Mouse (Mus musculus): Measurements from ENCODE around the gene Cd2. TPM values are rescaled to one million over a fixed set of nuclear protein-coding genes. Genes with fewer than 3 reads are reported as not detected.

Gene Cd2
- total RNA-seq, 1 experiment = 0.62 TPM

DNA sequence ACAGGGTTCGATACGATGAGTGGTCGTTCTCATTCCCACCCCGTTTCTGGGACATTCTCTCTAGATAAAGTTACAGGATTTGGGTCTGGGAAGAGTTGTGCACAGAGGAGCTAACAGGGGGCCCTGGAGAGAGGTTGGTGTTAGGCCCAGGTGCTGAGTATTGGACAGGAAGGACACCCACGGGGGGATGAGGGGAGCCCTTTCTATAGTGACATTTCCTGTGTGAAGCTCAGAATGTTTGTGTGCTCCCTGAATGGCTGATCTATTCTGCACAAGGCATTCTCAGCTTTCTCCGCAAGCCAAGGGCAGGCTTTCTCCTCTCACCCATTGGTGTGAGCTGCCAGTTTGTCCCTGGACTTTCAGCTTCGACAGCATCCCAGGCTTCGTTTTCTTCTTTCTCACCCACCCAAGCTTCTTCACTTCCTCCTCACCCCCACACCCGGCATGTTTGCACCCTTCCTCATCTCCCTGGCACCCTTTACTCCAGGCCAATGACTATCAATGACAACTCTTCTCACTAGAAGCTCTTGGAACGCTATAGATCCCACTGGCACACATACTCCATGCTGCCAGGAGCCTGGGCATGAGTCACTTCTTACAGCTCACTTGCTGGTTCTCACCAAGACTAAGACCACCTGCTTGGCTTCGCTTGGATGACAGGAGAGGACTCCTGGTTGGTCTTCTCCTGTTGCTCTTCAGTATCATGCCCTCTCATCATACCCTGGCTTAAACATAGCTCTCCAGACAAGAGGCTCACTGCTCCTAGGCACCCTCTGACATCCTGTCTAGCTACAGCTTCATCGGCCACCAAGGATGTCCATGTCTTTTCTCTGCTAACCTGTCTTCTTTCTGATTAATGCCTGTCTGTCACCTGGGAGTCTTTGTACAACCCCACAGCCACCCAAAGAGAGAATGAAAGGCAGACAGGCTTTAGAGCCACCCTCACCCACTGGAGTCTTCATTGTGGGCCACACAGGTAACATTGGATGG, 1.1 kb downstream of the Cd2 start:
- Histone ChIP-seq H3K36me3 (ENCODE audit: control insufficient read depth, insufficient read depth, low read length, poor library complexity, severe bottlenecking) (no peaks in the 10 kb centered on the region), H3K27ac (ENCODE audit: insufficient read depth, low read depth, low read length, poor library complexity, severe bottlenecking) (no peak overlapping the region), H3K9me3 (ENCODE audit: control insufficient read depth, insufficient read depth, low read depth, low read length) (no peaks in the 10 kb centered on the region), H3K9ac (ENCODE audit: insufficient read depth, low read depth, low read length, poor library complexity, severe bottlenecking) (no peak overlapping the region), H3K4me1 (ENCODE audit: control insufficient read depth in 2 of 2, insufficient read depth in 2 of 2, low read length in 2 of 2, poor library complexity in 1 of 2) (peaks cover 4 to 16% of the 10 kb centered on the region in 2 experiments; a peak in 3 of 4 replicates), H3K4me3 (ENCODE audit: insufficient read depth in 1 of 2, low read depth in 1 of 2, low read length in 2 of 2, poor library complexity in 1 of 2, severe bottlenecking in 1 of 2) (no peak overlapping the region)
- no peak for DNase-seq (ENCODE audit: low read depth, low spot score)
- TF ChIP-seq ZC3H11A (IDR thresholded peaks at IDR 0.05; ENCODE audit: borderline replicate concordance, low read depth, low read length) = no peak
- TF ChIP-seq HCFC1 (IDR thresholded peaks at IDR 0.05; ENCODE audit: borderline replicate concordance, insufficient read depth, low read length) = no peak
- no peak for TF ChIP-seq MAFK (IDR thresholded peaks at IDR 0.05; ENCODE audit: insufficient read depth, low read depth, low read length)
- TF ChIP-seq ZNF384 (IDR thresholded peaks at IDR 0.05; ENCODE audit: low read depth, low read length) = no peak
- TF ChIP-seq CHD2 (IDR thresholded peaks at IDR 0.05; ENCODE audit: low read depth, low read length) = no peak
- in situ Hi-C loops (cut with MboI; ENCODE audit: low sequenced_read_pairs in 2 of 2, unreplicated experiment in 2 of 2) = no loop called here

DNA sequence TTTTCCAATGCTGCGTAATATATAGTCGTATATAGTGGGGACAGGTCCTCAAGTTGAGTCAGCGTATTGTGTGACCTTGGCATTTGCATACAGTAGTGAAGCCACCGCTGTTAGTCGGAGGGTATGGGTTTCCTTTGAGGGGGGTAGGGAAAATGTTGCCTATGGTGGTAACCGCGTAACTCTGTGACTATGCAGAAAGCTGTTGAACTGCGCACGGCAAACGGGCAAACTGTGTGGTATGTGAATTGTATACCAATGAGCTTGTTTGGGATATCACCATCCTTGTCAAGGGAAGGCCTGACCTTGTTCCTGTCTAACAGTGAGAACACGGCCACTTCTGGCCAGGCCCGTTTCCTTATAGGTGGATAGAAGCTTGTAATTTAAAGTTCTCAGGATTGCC, 1.9 kb downstream of the Cd2 start:
- no peak overlapping the region for H3K9ac ChIP-seq (ENCODE audit: insufficient read depth, low read depth, low read length, poor library complexity, severe bottlenecking)
- H3K4me3 ChIP-seq (ENCODE audit: insufficient read depth in 1 of 2, low read depth in 1 of 2, low read length in 2 of 2, poor library complexity in 1 of 2, severe bottlenecking in 1 of 2) = no peak overlapping the region
- TF ChIP-seq CHD2 (IDR thresholded peaks at IDR 0.05; ENCODE audit: low read depth, low read length) = no peak
- TF ChIP-seq ZC3H11A (IDR thresholded peaks at IDR 0.05; ENCODE audit: borderline replicate concordance, low read depth, low read length) = no peak
- no peak for TF ChIP-seq MAFK (IDR thresholded peaks at IDR 0.05; ENCODE audit: insufficient read depth, low read depth, low read length)
- no peak for TF ChIP-seq HCFC1 (IDR thresholded peaks at IDR 0.05; ENCODE audit: borderline replicate concordance, insufficient read depth, low read length)
- no peak for TF ChIP-seq ZNF384 (IDR thresholded peaks at IDR 0.05; ENCODE audit: low read depth, low read length)
- H3K4me1 ChIP-seq (ENCODE audit: control insufficient read depth in 2 of 2, insufficient read depth in 2 of 2, low read length in 2 of 2, poor library complexity in 1 of 2) = peaks cover 9 to 22% of the 10 kb centered on the region in 2 experiments; a peak in 3 of 4 replicates
- in situ Hi-C loops (cut with MboI; ENCODE audit: low sequenced_read_pairs in 2 of 2, unreplicated experiment in 2 of 2) = no loop called here
- no peaks in the 10 kb centered on the region for H3K9me3 ChIP-seq (ENCODE audit: control insufficient read depth, insufficient read depth, low read depth, low read length)
- no peaks in the 10 kb centered on the region for H3K36me3 ChIP-seq (ENCODE audit: control insufficient read depth, insufficient read depth, low read length, poor library complexity, severe bottlenecking)
- H3K27ac ChIP-seq (ENCODE audit: insufficient read depth, low read depth, low read length, poor library complexity, severe bottlenecking) = no peak overlapping the region
- no peak for DNase-seq (ENCODE audit: low read depth, low spot score)

- Histone ChIP-seq H3K4me1 (ENCODE audit: control insufficient read depth in 2 of 2, insufficient read depth in 2 of 2, low read length in 2 of 2, poor library complexity in 1 of 2) (peaks cover 7 to 27% of the 10 kb centered on the region in 2 experiments; a peak in 3 of 4 replicates), H3K4me3 (ENCODE audit: insufficient read depth in 1 of 2, low read depth in 1 of 2, low read length in 2 of 2, poor library complexity in 1 of 2, severe bottlenecking in 1 of 2) (no peak overlapping the region), H3K36me3 (ENCODE audit: control insufficient read depth, insufficient read depth, low read length, poor library complexity, severe bottlenecking) (no peaks in the 10 kb centered on the region), H3K9ac (ENCODE audit: insufficient read depth, low read depth, low read length, poor library complexity, severe bottlenecking) (no peak overlapping the region), H3K9me3 (ENCODE audit: control insufficient read depth, insufficient read depth, low read depth, low read length) (no peaks in the 10 kb centered on the region), H3K27ac (ENCODE audit: insufficient read depth, low read depth, low read length, poor library complexity, severe bottlenecking) (no peak overlapping the region)
- DNase-seq (ENCODE audit: low read depth, low spot score) = no peak
- TF ChIP-seq MAFK (IDR thresholded peaks at IDR 0.05; ENCODE audit: insufficient read depth, low read depth, low read length) (no peak), CHD2 (IDR thresholded peaks at IDR 0.05; ENCODE audit: low read depth, low read length) (no peak), HCFC1 (IDR thresholded peaks at IDR 0.05; ENCODE audit: borderline replicate concordance, insufficient read depth, low read length) (no peak), ZC3H11A (IDR thresholded peaks at IDR 0.05; ENCODE audit: borderline replicate concordance, low read depth, low read length) (no peak), ZNF384 (IDR thresholded peaks at IDR 0.05; ENCODE audit: low read depth, low read length) (no peak)
- in situ Hi-C loops (cut with MboI; ENCODE audit: low sequenced_read_pairs in 2 of 2, unreplicated experiment in 2 of 2) = no loop called here
These were observed 2.6 kb downstream of the Cd2 start for GRCm38 (mm10) chr3:101285021-101285615.

DNA sequence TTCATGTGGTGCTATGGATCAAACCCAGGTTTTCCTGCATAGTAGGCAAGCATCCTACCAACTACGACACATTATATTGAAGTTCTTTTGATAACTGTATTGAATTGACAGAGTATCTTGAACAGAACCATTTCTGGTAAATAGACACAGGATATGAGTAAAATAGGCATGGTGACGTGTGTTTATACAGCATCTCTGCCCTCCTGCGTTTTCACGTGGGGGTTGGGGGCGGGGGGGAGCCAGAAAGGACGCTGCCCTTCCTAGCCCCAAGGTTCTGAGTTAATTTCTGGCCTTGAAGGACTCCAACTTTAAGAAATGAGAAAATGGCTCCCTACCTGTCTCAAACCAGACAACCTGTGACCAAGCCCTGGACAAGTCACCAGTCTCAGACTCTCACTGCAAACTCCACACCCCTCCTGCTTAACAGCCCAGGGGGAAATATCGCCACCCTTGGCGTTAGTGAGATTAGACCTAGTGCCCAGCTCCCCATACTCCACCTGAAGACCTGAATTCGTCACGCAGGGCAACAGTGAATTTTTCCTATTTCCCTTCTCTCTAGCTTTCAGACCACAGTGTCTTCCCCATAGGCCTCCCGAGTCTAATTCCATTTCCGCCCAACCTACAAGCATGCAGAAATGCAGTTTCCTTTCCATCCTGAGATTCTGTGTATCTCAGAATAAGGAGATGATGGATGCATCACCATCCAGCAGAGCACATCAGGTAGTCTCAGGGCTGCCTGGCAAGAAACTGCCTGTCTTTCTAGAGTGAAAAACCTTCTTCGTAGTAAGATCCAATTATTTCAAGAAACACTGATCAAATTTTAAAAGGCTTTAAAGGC, 3.7 kb downstream of the Cd2 start:
- in situ Hi-C loops (cut with MboI; ENCODE audit: low sequenced_read_pairs in 2 of 2, unreplicated experiment in 2 of 2) = no loop called here
- no peak for TF ChIP-seq ZNF384 (IDR thresholded peaks at IDR 0.05; ENCODE audit: low read depth, low read length)
- TF ChIP-seq CHD2 (IDR thresholded peaks at IDR 0.05; ENCODE audit: low read depth, low read length) = no peak
- TF ChIP-seq MAFK (IDR thresholded peaks at IDR 0.05; ENCODE audit: insufficient read depth, low read depth, low read length) = no peak
- no peak for TF ChIP-seq HCFC1 (IDR thresholded peaks at IDR 0.05; ENCODE audit: borderline replicate concordance, insufficient read depth, low read length)
- no peak for TF ChIP-seq ZC3H11A (IDR thresholded peaks at IDR 0.05; ENCODE audit: borderline replicate concordance, low read depth, low read length)
- Histone ChIP-seq H3K4me3 (ENCODE audit: insufficient read depth in 1 of 2, low read depth in 1 of 2, low read length in 2 of 2, poor library complexity in 1 of 2, severe bottlenecking in 1 of 2) (no peak overlapping the region), H3K4me1 (ENCODE audit: control insufficient read depth in 2 of 2, insufficient read depth in 2 of 2, low read length in 2 of 2, poor library complexity in 1 of 2) (peaks cover 7 to 33% of the 10 kb centered on the region in 2 experiments; a peak in 3 of 4 replicates), H3K36me3 (ENCODE audit: control insufficient read depth, insufficient read depth, low read length, poor library complexity, severe bottlenecking) (no peaks in the 10 kb centered on the region), H3K27ac (ENCODE audit: insufficient read depth, low read depth, low read length, poor library complexity, severe bottlenecking) (no peak overlapping the region), H3K9me3 (ENCODE audit: control insufficient read depth, insufficient read depth, low read depth, low read length) (no peaks in the 10 kb centered on the region), H3K9ac (ENCODE audit: insufficient read depth, low read depth, low read length, poor library complexity, severe bottlenecking) (no peak overlapping the region)
- no peak for DNase-seq (ENCODE audit: low read depth, low spot score)

Data from ES-E14 (cell line).